ENCODE assay signal across 13 mouse cellular contexts in the genomic region with DNA sequence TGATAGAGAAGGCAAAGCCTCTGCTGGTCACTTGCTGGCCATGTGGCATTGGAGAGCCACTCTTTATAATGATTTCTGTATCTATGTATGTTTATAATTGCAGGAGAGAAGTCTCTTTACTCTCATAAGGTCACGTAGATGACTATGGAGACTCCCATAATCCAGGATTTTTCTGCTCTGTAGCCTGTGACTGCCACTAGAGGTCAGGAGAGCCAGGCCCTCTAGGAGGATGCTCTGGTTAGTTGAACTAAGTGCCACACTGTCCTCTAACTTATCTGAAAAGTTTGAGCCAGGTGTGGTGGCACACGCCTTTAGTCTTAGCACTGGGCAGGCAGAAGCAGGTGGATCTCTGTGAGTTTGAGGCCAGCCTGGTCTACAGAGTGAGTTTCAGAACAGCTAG. TPM values are rescaled to one million over a fixed set of nuclear protein-coding genes. Genes with fewer than 3 reads are reported as not detected.
DNase-seq lines count a peak whose midpoint lies in the region; ATAC-seq and TF ChIP-seq lines count a peak whose summit lies in the region.
"Had no signal": no experiment of that assay in that cellular context is flagged by ENCODE, and none has a peak within 500 bp of the region (broad histone marks: within the 10 kb centered on the region; RNA-seq: fewer than 3 reads in every experiment).

No protein-coding gene starts in this region.

- intact Hi-C loops in heart, adult 2 months (cut with DNase I), result loop anchor here (5.0 to 10.0 kb wide), 2 partner anchors 232 to 334 kb away; no protein-coding TSS in a partner anchor
- intact Hi-C loops in heart, postnatal 25 days (cut with DNase I), result loop anchor here (2.0 kb wide), 1 partner anchor 32 kb away; the partner anchor contains the start of gene Ccdc177

- H3K27me3 ChIP-seq in heart, adult 2 months (ENCODE audit: control insufficient read depth, insufficient read depth, low read length), result no peaks in the 10 kb centered on the region
- H3K27me3 ChIP-seq in lung, embryonic 14.5 days (ENCODE audit: insufficient read depth, low read length), result no peaks in the 10 kb centered on the region
- H3K27me3 ChIP-seq in G1E (ENCODE audit: insufficient read depth, low read length), result peaks cover 35% of the 10 kb centered on the region

- no peak for TF ChIP-seq EP300 in heart, adult 2 months (IDR thresholded peaks at IDR 0.05; ENCODE audit: insufficient read depth, low read depth, low read length)

- TF ChIP-seq POLR2A in heart, adult 2 months (IDR thresholded peaks at IDR 0.05; ENCODE audit: insufficient read depth, low read depth, low read length), result no peak

- H3K9ac ChIP-seq in heart, adult 2 months (ENCODE audit: low read depth, low read length), result no peak overlapping the region
- H3K9ac ChIP-seq in lung, embryonic 14.5 days, result no peak overlapping the region
- H3K9ac ChIP-seq: lung, embryonic 15.5 days had no signal

- H3K36me3 ChIP-seq in heart, adult 2 months (ENCODE audit: control insufficient read depth, insufficient read depth, low read length), result no peaks in the 10 kb centered on the region
- no peaks in the 10 kb centered on the region for H3K36me3 ChIP-seq in lung, embryonic 14.5 days (ENCODE audit: insufficient read depth)
- H3K36me3 ChIP-seq in G1E (replicated peaks), result no peaks in the 10 kb centered on the region
- H3K36me3 ChIP-seq: lung, embryonic 15.5 days had no signal

- H3K79me2 ChIP-seq in heart, adult 2 months (replicated peaks; ENCODE audit: control insufficient read depth, insufficient read depth, low read length), result no peaks in the 10 kb centered on the region

- H3K9me3 ChIP-seq in lung, embryonic 14.5 days (ENCODE audit: low read depth, low read length), result no peaks in the 10 kb centered on the region
- H3K9me3 ChIP-seq in G1E (replicated peaks), result no peaks in the 10 kb centered on the region
- H3K9me3 ChIP-seq: lung, embryonic 15.5 days had no signal

- TF ChIP-seq CTCF in heart, adult 2 months (IDR thresholded peaks at IDR 0.05), result peak; percentile 61
- TF ChIP-seq CTCF in lung, embryonic 14.5 days (IDR thresholded peaks at IDR 0.05; ENCODE audit: low read depth), result peak; percentile 58
- TF ChIP-seq CTCF in G1E (IDR thresholded peaks at IDR 0.05; ENCODE audit: low read depth, low read length), result no peak

- no peak for ATAC-seq in lung, embryonic 14.5 days (ENCODE audit: insufficient read depth)
- ATAC-seq in G1E (ENCODE audit: extremely low read depth, insufficient number of reproducible peaks, low FRiP score, poor library complexity, severe bottlenecking), result peak; percentile 1; the same call in 1 of the 2 replicates

- no peak for DNase-seq in heart, adult 2 months
- DNase-seq in heart, postnatal 25 days (ENCODE audit: low spot score), result no peak
- peak; percentile 43 for DNase-seq in lung, embryonic 14.5 days
- no peak for DNase-seq in lung, postnatal 25 days (ENCODE audit: low spot score)
- no peak for DNase-seq in G1E (ENCODE audit: low spot score)
- peak; percentile 21 for DNase-seq in embryo, embryonic 11 days
- no peak for DNase-seq in spleen, postnatal 10 days (ENCODE audit: low spot score in 2 of 2)
- no peak for DNase-seq in right cerebral cortex, postnatal 14 days
- DNase-seq: adrenal gland, postnatal 25 days; cerebellum, adult 18-20 months; heart, postnatal 36 days had no signal

- no peak overlapping the region for H3K4me3 ChIP-seq in heart, adult 2 months
- H3K4me3 ChIP-seq in lung, embryonic 14.5 days (ENCODE audit: low read depth, low read length), result no peak overlapping the region
- H3K4me3 ChIP-seq in G1E (ENCODE audit: low read depth, low read length), result no peak overlapping the region
- H3K4me3 ChIP-seq: erythroblast, embryonic 14.5 days; lung, embryonic 15.5 days had no signal

- 44% methylated on average over 2 of the region's 2 CpGs for WGBS in heart, adult 2 months
- WGBS in lung, embryonic 14.5 days, result 48% methylated on average over 2 of the region's 2 CpGs

- H3K4me1 ChIP-seq in heart, adult 2 months (ENCODE audit: control insufficient read depth, insufficient read depth, low read length), result no peaks in the 10 kb centered on the region
- no peaks in the 10 kb centered on the region for H3K4me1 ChIP-seq in lung, embryonic 14.5 days (ENCODE audit: insufficient read depth)
- no peaks in the 10 kb centered on the region for H3K4me1 ChIP-seq in G1E (ENCODE audit: insufficient read depth, low read depth, low read length)

- H3K4me2 ChIP-seq in lung, embryonic 14.5 days, result no peak overlapping the region
- H3K4me2 ChIP-seq: lung, embryonic 15.5 days had no signal

- no peak overlapping the region for H3K27ac ChIP-seq in heart, adult 2 months
- H3K27ac ChIP-seq in lung, embryonic 14.5 days (ENCODE audit: low read depth), result no peak overlapping the region
- H3K27ac ChIP-seq: lung, embryonic 15.5 days had no signal

RNA-seq across cellular contexts. Expression of gene Ccdc177, which starts 31.7 kb away (rescaled TPM):
- under 1 TPM in 1 of 2 experiments, not detected in 1; 0.05 TPM for total RNA-seq in heart, adult 2 months (2021)
- polyA plus RNA-seq in heart, adult 2 months (2012; rRNA removed), result not detected in 2 replicates
- total RNA-seq in heart, postnatal 25 days (2021), result under 1 TPM; 0.06 to 0.08 TPM
- 0.04 and 0.11 TPM in 2 replicates for polyA plus RNA-seq in lung, embryonic 14.5 days (2014; fragmentation: Nextera tagmentation; extraction: Ambion mirVana)
- not detected in 2 replicates for total RNA-seq in G1E (2014; fragmentation: Nextera tagmentation)
- total RNA-seq in G1E (2017), result 0.06 and 0.11 TPM in 2 replicates
- not detected in 2 replicates for polyA plus RNA-seq in G1E (2012)
- total RNA-seq: heart, postnatal 36 days had no signal
- polyA plus RNA-seq: erythroblast, embryonic 14.5 days had no signal

RNA-seq across cellular contexts. Expression of gene Plekhd1, which starts 36.4 kb away (rescaled TPM):
- not detected for total RNA-seq in heart, adult 2 months (2021)
- 0.27 and 0.41 TPM in 2 replicates for polyA plus RNA-seq in heart, adult 2 months (2012; rRNA removed)
- not detected for total RNA-seq in heart, postnatal 25 days (2021)
- polyA plus RNA-seq in lung, embryonic 14.5 days (2014; fragmentation: Nextera tagmentation; extraction: Ambion mirVana), result 2.7 and 4.6 TPM in 2 replicates
- total RNA-seq in G1E (2014; fragmentation: Nextera tagmentation) (not detected in 2 replicates), G1E (2017) (0.16 and 0.29 TPM in 2 replicates)
- polyA plus RNA-seq in G1E (2012), result not detected in 2 replicates
- total RNA-seq: adrenal gland, postnatal 25 days had no signal

Comparison
In these comparisons a context has a peak if more than half of its experiments do, and no peak if none do; other contexts are left out.
1. DNase-seq: peak in lung, embryonic 14.5 days (single experiment) and embryo, embryonic 11 days (single experiment); none in heart, adult 2 months (0 of 2), heart, postnatal 25 days (single experiment), lung, postnatal 25 days (single experiment), G1E (single experiment), spleen, postnatal 10 days (0 of 2) and right cerebral cortex, postnatal 14 days (single experiment).